Mouse (Mus musculus): ENCODE measurements around the gene Nkd2. TPM values are rescaled to one million over a fixed set of nuclear protein-coding genes. Genes with fewer than 3 reads are reported as not detected.

Gene Nkd2
- polyA plus RNA-seq, 1 experiment from 2014 or later: 5.5 TPM

- Histone ChIP-seq H3K9me3 (replicated peaks) (no peaks in the 10 kb centered on the region), H3K27me3 (replicated peaks) (no peaks in the 10 kb centered on the region), H3K4me3 (no peak overlapping the region), H3K36me3 (peaks cover 8% of the 10 kb centered on the region), H3K4me1 (replicated peaks) (peaks cover 75% of the 10 kb centered on the region), H3K27ac (ENCODE audit: poor library complexity, severe bottlenecking) (0 out of 2 replicates have a peak overlapping the region, but pooled peaks have one; percentile 24), H3K4me2 (no peak overlapping the region), H3K9ac (no peak overlapping the region)
- WGBS: 59% methylated on average over 4 of the region's 4 CpGs
- no peak for ATAC-seq (ENCODE audit: insufficient number of reproducible peaks, low FRiP score)
Observed at GRCm38 (mm10) chr13:73773519-73774205, 73.8 kb downstream of the Nkd2 start.

DNA sequence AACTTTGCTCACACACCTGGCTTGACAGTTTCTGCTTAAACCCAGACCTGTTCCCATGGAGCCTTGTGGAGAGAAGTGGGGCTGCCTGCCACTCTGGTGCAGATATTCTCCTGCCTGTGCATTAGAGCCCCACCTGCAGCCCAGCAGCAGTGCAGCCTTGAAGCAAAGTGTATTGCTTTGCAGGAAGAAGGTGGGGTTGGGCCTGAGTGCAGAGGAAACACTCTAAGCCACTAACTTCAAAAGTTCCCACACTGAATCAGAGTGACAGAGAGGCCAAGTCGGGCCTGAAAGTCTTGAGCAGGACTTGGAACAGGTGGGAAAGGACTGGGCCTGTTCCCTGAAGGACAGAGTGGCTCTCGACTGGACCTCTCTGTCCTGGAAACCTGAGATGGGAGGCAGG, 74.8 kb downstream of the Nkd2 start:
- Histone ChIP-seq H3K4me2 (no peak overlapping the region), H3K4me1 (replicated peaks) (peaks cover 80% of the 10 kb centered on the region), H3K9me3 (replicated peaks) (no peaks in the 10 kb centered on the region), H3K36me3 (peaks cover 8% of the 10 kb centered on the region), H3K27me3 (replicated peaks) (no peaks in the 10 kb centered on the region), H3K27ac (ENCODE audit: poor library complexity, severe bottlenecking) (no peak overlapping the region), H3K4me3 (no peak overlapping the region), H3K9ac (no peak overlapping the region)
- ATAC-seq (ENCODE audit: insufficient number of reproducible peaks, low FRiP score): no peak
- 34% methylated on average over 2 of the region's 2 CpGs for WGBS

GRCm38 (mm10) chr13:73771131-73771530, 76.3 kb downstream of the Nkd2 start:
- Histone ChIP-seq H3K9ac (no peak overlapping the region), H3K4me2 (no peak overlapping the region), H3K4me1 (replicated peaks) (peaks cover 93% of the 10 kb centered on the region), H3K27me3 (replicated peaks) (no peaks in the 10 kb centered on the region), H3K27ac (ENCODE audit: poor library complexity, severe bottlenecking) (no peak overlapping the region), H3K36me3 (peaks cover 10% of the 10 kb centered on the region), H3K4me3 (no peak overlapping the region), H3K9me3 (replicated peaks) (no peaks in the 10 kb centered on the region)
- ATAC-seq (ENCODE audit: insufficient number of reproducible peaks, low FRiP score): no peak
- 57% methylated on average over 3 of the region's 3 CpGs for WGBS

GRCm38 (mm10) chr13:73769916-73770682, 77.3 kb downstream of the Nkd2 start:
- Histone ChIP-seq H3K4me2 (no peak overlapping the region), H3K9me3 (replicated peaks) (no peaks in the 10 kb centered on the region), H3K36me3 (peaks cover 10% of the 10 kb centered on the region), H3K9ac (no peak overlapping the region), H3K27ac (ENCODE audit: poor library complexity, severe bottlenecking) (no peak overlapping the region), H3K27me3 (replicated peaks) (no peaks in the 10 kb centered on the region), H3K4me1 (replicated peaks) (peaks cover 93% of the 10 kb centered on the region), H3K4me3 (no peak overlapping the region)
- WGBS: 76% methylated on average over 4 of the region's 4 CpGs
- ATAC-seq (ENCODE audit: insufficient number of reproducible peaks, low FRiP score): no peak

Other genes starting within 250 kb of the Nkd2 start
- gene Clptm1l, start 243.6 kb downstream of the Nkd2 start, polyA plus RNA-seq (2016; fragmentation: Nextera tagmentation; extraction: Ambion mirVana): 112 and 122 TPM in 2 replicates
- 2.9 and 3.0 TPM in 2 replicates for gene Tert, start 220.7 kb downstream of the Nkd2 start, polyA plus RNA-seq (2016; fragmentation: Nextera tagmentation; extraction: Ambion mirVana)
- gene Slc6a18, start 169.6 kb downstream of the Nkd2 start, polyA plus RNA-seq (2016; fragmentation: Nextera tagmentation; extraction: Ambion mirVana): not detected in 2 replicates
- gene Slc6a19, start 142.8 kb downstream of the Nkd2 start, polyA plus RNA-seq (2016; fragmentation: Nextera tagmentation; extraction: Ambion mirVana): not detected in 2 replicates
- 52.1 and 53.2 TPM in 2 replicates for gene Slc12a7, start 114.5 kb downstream of the Nkd2 start, polyA plus RNA-seq (2016; fragmentation: Nextera tagmentation; extraction: Ambion mirVana)
- 36.7 and 37.7 TPM in 2 replicates for gene Trip13, start 90.2 kb upstream of the Nkd2 start, polyA plus RNA-seq (2016; fragmentation: Nextera tagmentation; extraction: Ambion mirVana)
- 39.8 and 41.0 TPM in 2 replicates for gene Brd9, start 90.2 kb upstream of the Nkd2 start, polyA plus RNA-seq (2016; fragmentation: Nextera tagmentation; extraction: Ambion mirVana)
- not detected in 2 replicates for gene Zdhhc11, start 116.2 kb upstream of the Nkd2 start, polyA plus RNA-seq (2016; fragmentation: Nextera tagmentation; extraction: Ambion mirVana)
- 3.4 and 3.8 TPM in 2 replicates for gene Tppp, start 161.8 kb upstream of the Nkd2 start, polyA plus RNA-seq (2016; fragmentation: Nextera tagmentation; extraction: Ambion mirVana)
- gene Cep72, start 214.7 kb upstream of the Nkd2 start, polyA plus RNA-seq (2016; fragmentation: Nextera tagmentation; extraction: Ambion mirVana): 12.8 and 15.3 TPM in 2 replicates

All from heart, embryonic 12.5 days (tissue).